Mouse (Mus musculus) hindbrain, embryonic 12.5 days (tissue): ENCODE measurements around the gene Gm49373. TPM values are rescaled to one million over a fixed set of nuclear protein-coding genes. Genes with fewer than 3 reads are reported as not detected.
"Not testable (repeated sequence)": the region's sequence is repeated elsewhere in the genome, so short reads cannot be mapped to it uniquely, and the experiment has no call there.

Experiments
- ATAC-seq: fragments of 200-750 bp; cut with Nextera tagmentation; 2 replicates; pipeline ENCODE4 v1.8.0; 2017; ENCODE audit warnings: moderate TSS enrichment; ENCODE audit not compliant: low FRiP score
- H3K27ac ChIP-seq: fragments of 300-500 bp; sonication (generic); 2 replicates; pipeline ENCODE4 v1.5.1; 2016; ENCODE audit warnings: mild to moderate bottlenecking
- H3K27me3 ChIP-seq: fragments of 300-500 bp; sonication (generic); 2 replicates; pipeline ENCODE4 v1.6.1; 2016; ENCODE audit warnings: mild to moderate bottlenecking
- H3K36me3 ChIP-seq: fragments of 300-500 bp; sonication (generic); 2 replicates; pipeline ENCODE4 v1.6.1; 2016; ENCODE audit warnings: mild to moderate bottlenecking
- H3K4me1 ChIP-seq: fragments of 300-500 bp; sonication (generic); 2 replicates; pipeline ENCODE4 v1.6.1; 2016
- H3K4me2 ChIP-seq: fragments of 300-500 bp; sonication (generic); replicated peaks from 2 replicates; pipeline ENCODE4 v1.6.1; 2016; ENCODE audit warnings: mild to moderate bottlenecking
- H3K4me3 ChIP-seq: fragments of 300-500 bp; sonication (generic); 2 replicates; pipeline ENCODE4 v1.5.1; 2016; ENCODE audit warnings: mild to moderate bottlenecking
- H3K9ac ChIP-seq: fragments of 300-500 bp; sonication (generic); 2 replicates; pipeline ENCODE4 v1.6.1; 2016; ENCODE audit warnings: mild to moderate bottlenecking, moderate library complexity
- H3K9me3 ChIP-seq: fragments of 300-500 bp; sonication (generic); replicated peaks from 2 replicates; pipeline ENCODE4 v1.6.1; 2016; ENCODE audit warnings: mild to moderate bottlenecking
- WGBS: fragments of 180-500 bp; shearing (Covaris S2); methylation state at CpG from one replicate; pipeline ENCODE4 v1.1.7; 2016; 5-methylcytosine and 5-hydroxymethylcytosine counted together
- polyA plus RNA-seq: library from polyadenylated mRNA; unstranded; fragments of >200 nt; fragmentation: Nextera tagmentation; extraction: Ambion mirVana; gene quantifications from 2 replicates; pipeline ENCODE4 v1.2.1, GENCODE M21; 2016

Gm49373 gene
- polyA plus RNA-seq, 1 experiment from 2014 or later = 1.3 TPM

GRCm38 (mm10) chr9:21062928-21063327 is 10.0 kb downstream of the Gm49373 start:
- no peak for ATAC-seq
- Histone ChIP-seq H3K9me3 (no peaks in the 10 kb centered on the region), H3K36me3 (peaks cover 48% of the 10 kb centered on the region), H3K27ac (no peak overlapping the region), H3K9ac (no peak overlapping the region), H3K4me1 (no peaks in the 10 kb centered on the region), H3K27me3 (no peaks in the 10 kb centered on the region), H3K4me2 (no peak overlapping the region), H3K4me3 (no peak overlapping the region)
- WGBS = 84% methylated on average over 2 of the region's 2 CpGs

- 77% methylated on average over 10 of the region's 10 CpGs for WGBS
- H3K9ac ChIP-seq = no peak overlapping the region
Measured at GRCm38 (mm10) chr9:21051578-21051977, 21.3 kb downstream of the Gm49373 start.

GRCm38 (mm10) chr9:21045235-21045634 is 27.7 kb downstream of the Gm49373 start:
- 86% methylated on average over 3 of the region's 3 CpGs for WGBS
- H3K4me2 ChIP-seq = no peak overlapping the region
- no peak overlapping the region for H3K4me3 ChIP-seq
- H3K27me3 ChIP-seq = peaks cover 15% of the 10 kb centered on the region
- no peak overlapping the region for H3K9ac ChIP-seq
- H3K4me1 ChIP-seq = no peaks in the 10 kb centered on the region
- no peak for ATAC-seq
- H3K27ac ChIP-seq = no peak overlapping the region
- no peaks in the 10 kb centered on the region for H3K36me3 ChIP-seq
- no peaks in the 10 kb centered on the region for H3K9me3 ChIP-seq

More at GRCm38 (mm10) chr9:21051578-21051977, 21.3 kb downstream of the Gm49373 start:
- no peaks in the 10 kb centered on the region for H3K36me3 ChIP-seq
- H3K4me3 ChIP-seq = no peak overlapping the region
- no peak for ATAC-seq
- no peak overlapping the region for H3K4me2 ChIP-seq
- no peaks in the 10 kb centered on the region for H3K27me3 ChIP-seq
- no peaks in the 10 kb centered on the region for H3K4me1 ChIP-seq
- no peaks in the 10 kb centered on the region for H3K9me3 ChIP-seq
- H3K27ac ChIP-seq = no peak overlapping the region

GRCm38 (mm10) chr9:21044785-21045184 is 28.1 kb downstream of the Gm49373 start:
- H3K4me3 ChIP-seq, H3K36me3 ChIP-seq, H3K9ac ChIP-seq, H3K27ac ChIP-seq, ATAC-seq, H3K9me3 ChIP-seq, H3K4me2 ChIP-seq, H3K4me1 ChIP-seq: not testable (repeated sequence)
- WGBS = 46% methylated on average over 1 of the region's 1 CpGs
- peaks cover 19% of the 10 kb centered on the region for H3K27me3 ChIP-seq

GRCm38 (mm10) chr9:21043563-21043962 is 29.3 kb downstream of the Gm49373 start:
- Histone ChIP-seq H3K4me2 (no peak overlapping the region), H3K27ac (no peak overlapping the region), H3K9me3 (no peaks in the 10 kb centered on the region), H3K27me3 (peaks cover 31% of the 10 kb centered on the region), H3K4me1 (no peaks in the 10 kb centered on the region; the same call in 1 of the 2 replicates), H3K9ac (no peak overlapping the region), H3K4me3 (no peak overlapping the region), H3K36me3 (no peaks in the 10 kb centered on the region)
- 88% methylated on average over 4 of the region's 4 CpGs for WGBS
- ATAC-seq = no peak

- H3K4me1 ChIP-seq = peaks cover 15% of the 10 kb centered on the region
- H3K9me3 ChIP-seq = no peaks in the 10 kb centered on the region
- H3K9ac ChIP-seq = no peak overlapping the region
- WGBS = 46% methylated on average over 4 of the region's 4 CpGs
- peaks cover 54% of the 10 kb centered on the region for H3K27me3 ChIP-seq
- H3K4me2 ChIP-seq = no peak overlapping the region
- no peaks in the 10 kb centered on the region for H3K36me3 ChIP-seq
- no peak overlapping the region for H3K4me3 ChIP-seq
- ATAC-seq = no peak
- no peak overlapping the region for H3K27ac ChIP-seq
Measured at GRCm38 (mm10) chr9:21041308-21041707, 31.6 kb downstream of the Gm49373 start.

GRCm38 (mm10) chr9:21039779-21040178 is 33.1 kb downstream of the Gm49373 start:
- Histone ChIP-seq H3K27ac (no peak overlapping the region), H3K9me3 (no peaks in the 10 kb centered on the region), H3K9ac (no peak overlapping the region), H3K27me3 (peaks cover 69% of the 10 kb centered on the region), H3K4me3 (no peak overlapping the region), H3K36me3 (no peaks in the 10 kb centered on the region), H3K4me2 (no peak overlapping the region), H3K4me1 (peaks cover 15% of the 10 kb centered on the region)
- no peak for ATAC-seq
- WGBS = 78% methylated on average over 3 of the region's 3 CpGs

GRCm38 (mm10) chr9:21037481-21037891 is 35.4 kb downstream of the Gm49373 start:
- ATAC-seq = peak; percentile 41
- H3K27ac ChIP-seq = no peak overlapping the region
- WGBS = 2% methylated on average over 31 of the region's 31 CpGs

GRCm38 (mm10) chr9:21036666-21037065 is 36.2 kb downstream of the Gm49373 start:
- Histone ChIP-seq H3K9me3 (no peaks in the 10 kb centered on the region), H3K4me2 (peak overlapping the region; percentile 61), H3K4me3 (peak overlapping the region; percentile 38; the same call in 1 of the 2 replicates), H3K27ac (no peak overlapping the region), H3K36me3 (no peaks in the 10 kb centered on the region), H3K9ac (no peak overlapping the region), H3K4me1 (peaks cover 32% of the 10 kb centered on the region), H3K27me3 (peaks cover 95% of the 10 kb centered on the region)
- under 1% methylated on average over 22 of the region's 22 CpGs for WGBS
- ATAC-seq = no peak

More at GRCm38 (mm10) chr9:21037481-21037891, 35.4 kb downstream of the Gm49373 start:
- H3K9ac ChIP-seq = peak overlapping the region; percentile 57; the same call in 1 of the 2 replicates
- peak overlapping the region; percentile 61 for H3K4me2 ChIP-seq
- H3K4me1 ChIP-seq = peaks cover 25% of the 10 kb centered on the region
- peaks cover 86% of the 10 kb centered on the region for H3K27me3 ChIP-seq
- H3K9me3 ChIP-seq = no peaks in the 10 kb centered on the region
- peak overlapping the region; percentile 38 for H3K4me3 ChIP-seq
- H3K36me3 ChIP-seq = no peaks in the 10 kb centered on the region

GRCm38 (mm10) chr9:21036161-21036560 is 36.7 kb downstream of the Gm49373 start:
- Histone ChIP-seq H3K27me3 (peaks cover 97% of the 10 kb centered on the region), H3K9me3 (no peaks in the 10 kb centered on the region), H3K36me3 (no peaks in the 10 kb centered on the region), H3K9ac (no peak overlapping the region), H3K27ac (no peak overlapping the region), H3K4me3 (no peak overlapping the region), H3K4me1 (peaks cover 37% of the 10 kb centered on the region), H3K4me2 (no peak overlapping the region)
- WGBS = 7% methylated on average over 20 of the region's 20 CpGs
- no peak for ATAC-seq

GRCm38 (mm10) chr9:21035586-21035985 is 37.3 kb downstream of the Gm49373 start:
- Histone ChIP-seq H3K36me3 (no peaks in the 10 kb centered on the region), H3K27me3 (peaks cover 99% of the 10 kb centered on the region), H3K9ac (no peak overlapping the region), H3K9me3 (no peaks in the 10 kb centered on the region), H3K27ac (no peak overlapping the region), H3K4me1 (peaks cover 43% of the 10 kb centered on the region), H3K4me2 (no peak overlapping the region), H3K4me3 (no peak overlapping the region)
- 16% methylated on average over 9 of the region's 9 CpGs for WGBS
- no peak for ATAC-seq

GRCm38 (mm10) chr9:21034481-21035085 is 38.3 kb downstream of the Gm49373 start:
- H3K4me3 ChIP-seq = no peak overlapping the region
- no peak for ATAC-seq
- no peak overlapping the region for H3K4me2 ChIP-seq
- H3K9ac ChIP-seq = no peak overlapping the region
- peaks cover 46% of the 10 kb centered on the region for H3K4me1 ChIP-seq
- WGBS = 4% methylated on average over 17 of the region's 17 CpGs
- H3K27me3 ChIP-seq = peaks cover 99% of the 10 kb centered on the region
- H3K9me3 ChIP-seq = no peaks in the 10 kb centered on the region
- H3K36me3 ChIP-seq = no peaks in the 10 kb centered on the region
- no peak overlapping the region for H3K27ac ChIP-seq

- H3K9ac ChIP-seq = no peak overlapping the region
- H3K36me3 ChIP-seq = no peaks in the 10 kb centered on the region
- peak overlapping the region; percentile 41 for H3K4me3 ChIP-seq
- H3K4me2 ChIP-seq = peak overlapping the region; percentile 70
- H3K9me3 ChIP-seq = no peaks in the 10 kb centered on the region
- no peak for ATAC-seq
- H3K27ac ChIP-seq = no peak overlapping the region
- peaks cover 99% of the 10 kb centered on the region for H3K27me3 ChIP-seq
- 0% methylated on average over 34 of the region's 34 CpGs for WGBS
- H3K4me1 ChIP-seq = peaks cover 50% of the 10 kb centered on the region
Measured at GRCm38 (mm10) chr9:21033136-21033535, 39.8 kb downstream of the Gm49373 start.
